Mouse (Mus musculus): ENCODE data around the gene Pglyrp2. TPM values are rescaled to one million over a fixed set of nuclear protein-coding genes. Genes with fewer than 3 reads are reported as not detected.
A peak's percentile ranks its signal among the peaks of the same experiment; 100 is the strongest.

Gene Pglyrp2
- polyA plus RNA-seq, 1 experiment from 2014 or later: not detected

- no peaks in the 10 kb centered on the region for H3K9me3 ChIP-seq (replicated peaks; ENCODE audit: control insufficient read depth, low read length)
- no peaks in the 10 kb centered on the region for H3K27me3 ChIP-seq (replicated peaks; ENCODE audit: control insufficient read depth, insufficient read depth, low read length)
- no peaks in the 10 kb centered on the region; the same call in 1 of the 2 replicates for H3K4me1 ChIP-seq (ENCODE audit: control insufficient read depth, insufficient read depth, low read length)
- H3K27ac ChIP-seq (ENCODE audit: low read depth, low read length): no peak overlapping the region
- H3K36me3 ChIP-seq (ENCODE audit: control insufficient read depth, insufficient read depth, low read length): no peaks in the 10 kb centered on the region
- ATAC-seq (no peak), DNase-seq (ENCODE audit: low spot score) (no peak)
- H3K4me2 ChIP-seq (ENCODE audit: low read length): no peak overlapping the region
- no peak overlapping the region for H3K4me3 ChIP-seq (ENCODE audit: low read depth, low read length)
- H3K9ac ChIP-seq (ENCODE audit: low read length): no peak overlapping the region
Measured at GRCm38 (mm10) chr17:32447195-32447594, 23.2 kb upstream of the Pglyrp2 start.

GRCm38 (mm10) chr17:32445016-32445415 is 21.0 kb upstream of the Pglyrp2 start:
- Histone ChIP-seq H3K36me3 (ENCODE audit: control insufficient read depth, insufficient read depth, low read length) (no peaks in the 10 kb centered on the region), H3K4me2 (ENCODE audit: low read length) (no peak overlapping the region), H3K27ac (ENCODE audit: low read depth, low read length) (no peak overlapping the region), H3K9me3 (replicated peaks; ENCODE audit: control insufficient read depth, low read length) (no peaks in the 10 kb centered on the region), H3K4me1 (ENCODE audit: control insufficient read depth, insufficient read depth, low read length) (no peaks in the 10 kb centered on the region), H3K27me3 (replicated peaks; ENCODE audit: control insufficient read depth, insufficient read depth, low read length) (no peaks in the 10 kb centered on the region), H3K4me3 (ENCODE audit: low read depth, low read length) (no peak overlapping the region), H3K9ac (ENCODE audit: low read length) (no peak overlapping the region)
- no peak for DNase-seq (ENCODE audit: low spot score)
- 81% methylated on average over 5 of the region's 5 CpGs for WGBS
- no peak for ATAC-seq

DNA sequence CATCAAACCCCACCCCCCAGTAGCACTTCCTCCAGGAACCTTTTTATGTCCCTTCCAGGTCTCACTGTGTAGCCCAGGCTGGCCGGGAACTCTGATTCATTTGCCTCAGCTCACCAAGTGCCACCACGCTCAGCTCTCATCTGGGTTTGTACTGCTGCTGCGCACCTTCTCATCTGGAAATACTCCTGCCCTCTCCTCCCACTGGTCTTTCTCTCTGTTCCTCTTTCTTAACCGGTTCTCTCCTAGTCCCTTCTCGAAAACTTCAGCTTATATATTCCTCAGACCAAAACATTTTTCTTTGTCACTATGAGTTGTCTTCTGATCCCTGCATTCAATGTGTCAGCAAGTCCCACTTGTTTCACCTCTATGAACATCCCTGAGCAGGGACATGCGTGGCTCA is 19.3 kb upstream of the Pglyrp2 start:
- H3K27me3 ChIP-seq (replicated peaks; ENCODE audit: control insufficient read depth, insufficient read depth, low read length): no peaks in the 10 kb centered on the region
- no peak overlapping the region for H3K27ac ChIP-seq (ENCODE audit: low read depth, low read length)
- DNase-seq (ENCODE audit: low spot score): no peak
- H3K36me3 ChIP-seq (ENCODE audit: control insufficient read depth, insufficient read depth, low read length): no peaks in the 10 kb centered on the region
- H3K4me2 ChIP-seq (ENCODE audit: low read length): no peak overlapping the region
- H3K4me3 ChIP-seq (ENCODE audit: low read depth, low read length): no peak overlapping the region
- no peaks in the 10 kb centered on the region for H3K9me3 ChIP-seq (replicated peaks; ENCODE audit: control insufficient read depth, low read length)
- H3K9ac ChIP-seq (ENCODE audit: low read length): no peak overlapping the region
- WGBS: 83% methylated on average over 6 of the region's 6 CpGs
- H3K4me1 ChIP-seq (ENCODE audit: control insufficient read depth, insufficient read depth, low read length): no peaks in the 10 kb centered on the region
- ATAC-seq: no peak

GRCm38 (mm10) chr17:32437106-32437505 is 13.1 kb upstream of the Pglyrp2 start:
- Histone ChIP-seq H3K36me3 (ENCODE audit: control insufficient read depth, insufficient read depth, low read length) (no peaks in the 10 kb centered on the region), H3K9me3 (replicated peaks; ENCODE audit: control insufficient read depth, low read length) (no peaks in the 10 kb centered on the region), H3K9ac (ENCODE audit: low read length) (no peak overlapping the region), H3K4me1 (ENCODE audit: control insufficient read depth, insufficient read depth, low read length) (no peaks in the 10 kb centered on the region), H3K4me3 (ENCODE audit: low read depth, low read length) (no peak overlapping the region), H3K4me2 (ENCODE audit: low read length) (no peak overlapping the region), H3K27me3 (replicated peaks; ENCODE audit: control insufficient read depth, insufficient read depth, low read length) (no peaks in the 10 kb centered on the region), H3K27ac (ENCODE audit: low read depth, low read length) (no peak overlapping the region)
- ATAC-seq (no peak), DNase-seq (ENCODE audit: low spot score) (no peak)
- WGBS: 94% methylated on average over 4 of the region's 4 CpGs

- ATAC-seq: no peak
- no peaks in the 10 kb centered on the region for H3K36me3 ChIP-seq (ENCODE audit: control insufficient read depth, insufficient read depth, low read length)
- H3K4me2 ChIP-seq (ENCODE audit: low read length): no peak overlapping the region
- DNase-seq (ENCODE audit: low spot score): no peak
- H3K27me3 ChIP-seq (replicated peaks; ENCODE audit: control insufficient read depth, insufficient read depth, low read length): no peaks in the 10 kb centered on the region
- no peaks in the 10 kb centered on the region for H3K4me1 ChIP-seq (ENCODE audit: control insufficient read depth, insufficient read depth, low read length)
- H3K9me3 ChIP-seq (replicated peaks; ENCODE audit: control insufficient read depth, low read length): no peaks in the 10 kb centered on the region
- no peak overlapping the region for H3K4me3 ChIP-seq (ENCODE audit: low read depth, low read length)
- 61% methylated on average over 5 of the region's 5 CpGs for WGBS
- H3K9ac ChIP-seq (ENCODE audit: low read length): no peak overlapping the region
- no peak overlapping the region for H3K27ac ChIP-seq (ENCODE audit: low read depth, low read length)
Measured at GRCm38 (mm10) chr17:32435151-32435550, 11.2 kb upstream of the Pglyrp2 start.

GRCm38 (mm10) chr17:32434324-32434723 is 10.4 kb upstream of the Pglyrp2 start:
- no peak overlapping the region for H3K9ac ChIP-seq (ENCODE audit: low read length)
- no peaks in the 10 kb centered on the region for H3K36me3 ChIP-seq (ENCODE audit: control insufficient read depth, insufficient read depth, low read length)
- H3K9me3 ChIP-seq (replicated peaks; ENCODE audit: control insufficient read depth, low read length): no peaks in the 10 kb centered on the region
- 80% methylated on average over 4 of the region's 4 CpGs for WGBS
- no peak overlapping the region for H3K4me3 ChIP-seq (ENCODE audit: low read depth, low read length)
- H3K27me3 ChIP-seq (replicated peaks; ENCODE audit: control insufficient read depth, insufficient read depth, low read length): no peaks in the 10 kb centered on the region
- ATAC-seq (no peak), DNase-seq (ENCODE audit: low spot score) (no peak)
- H3K4me2 ChIP-seq (ENCODE audit: low read length): no peak overlapping the region
- H3K27ac ChIP-seq (ENCODE audit: low read depth, low read length): no peak overlapping the region
- no peaks in the 10 kb centered on the region for H3K4me1 ChIP-seq (ENCODE audit: control insufficient read depth, insufficient read depth, low read length)

DNA sequence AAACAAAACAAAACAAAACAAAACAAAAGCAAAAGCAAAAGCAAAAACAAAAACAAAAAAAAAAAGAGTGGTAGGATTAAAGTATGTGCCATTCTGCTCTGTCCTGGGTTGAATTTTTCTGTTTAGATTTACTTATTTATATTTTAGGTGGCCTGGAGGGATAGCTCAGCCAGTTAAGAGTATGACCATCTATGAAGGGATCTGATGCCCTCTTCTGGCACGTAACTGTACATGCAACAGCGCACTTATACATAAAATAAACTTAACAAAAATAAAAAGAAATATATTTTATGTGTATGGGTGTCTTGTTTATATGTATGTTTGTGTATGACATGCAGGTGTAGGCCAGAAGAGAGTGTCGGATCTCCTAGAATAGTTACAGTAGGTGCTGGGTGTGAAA is 8.0 kb upstream of the Pglyrp2 start:
- ATAC-seq (no peak), DNase-seq (ENCODE audit: low spot score) (peak; percentile 60)
- WGBS: 53% methylated on average over 3 of the region's 3 CpGs
- H3K9ac ChIP-seq (ENCODE audit: low read length): no peak overlapping the region
- H3K27me3 ChIP-seq (replicated peaks; ENCODE audit: control insufficient read depth, insufficient read depth, low read length): no peaks in the 10 kb centered on the region
- H3K27ac ChIP-seq (ENCODE audit: low read depth, low read length): no peak overlapping the region
- no peak overlapping the region for H3K4me2 ChIP-seq (ENCODE audit: low read length)
- H3K9me3 ChIP-seq (replicated peaks; ENCODE audit: control insufficient read depth, low read length): no peaks in the 10 kb centered on the region
- no peaks in the 10 kb centered on the region for H3K36me3 ChIP-seq (ENCODE audit: control insufficient read depth, insufficient read depth, low read length)
- H3K4me1 ChIP-seq (ENCODE audit: control insufficient read depth, insufficient read depth, low read length): no peaks in the 10 kb centered on the region
- H3K4me3 ChIP-seq (ENCODE audit: low read depth, low read length): no peak overlapping the region

- Histone ChIP-seq H3K9ac (ENCODE audit: low read length) (no peak overlapping the region), H3K4me1 (ENCODE audit: control insufficient read depth, insufficient read depth, low read length) (no peaks in the 10 kb centered on the region), H3K4me2 (ENCODE audit: low read length) (no peak overlapping the region), H3K36me3 (ENCODE audit: control insufficient read depth, insufficient read depth, low read length) (no peaks in the 10 kb centered on the region), H3K9me3 (replicated peaks; ENCODE audit: control insufficient read depth, low read length) (no peaks in the 10 kb centered on the region), H3K27ac (ENCODE audit: low read depth, low read length) (no peak overlapping the region), H3K4me3 (ENCODE audit: low read depth, low read length) (no peak overlapping the region), H3K27me3 (replicated peaks; ENCODE audit: control insufficient read depth, insufficient read depth, low read length) (no peaks in the 10 kb centered on the region)
- ATAC-seq (no peak), DNase-seq (ENCODE audit: low spot score) (no peak)
Measured at GRCm38 (mm10) chr17:32426610-32427009, 2.6 kb upstream of the Pglyrp2 start.

GRCm38 (mm10) chr17:32420781-32421180 is 3.2 kb downstream of the Pglyrp2 start:
- WGBS: 87% methylated on average over 8 of the region's 8 CpGs
- Histone ChIP-seq H3K4me2 (ENCODE audit: low read length) (no peak overlapping the region), H3K9me3 (replicated peaks; ENCODE audit: control insufficient read depth, low read length) (no peaks in the 10 kb centered on the region), H3K4me3 (ENCODE audit: low read depth, low read length) (no peak overlapping the region), H3K27me3 (replicated peaks; ENCODE audit: control insufficient read depth, insufficient read depth, low read length) (peaks cover 1% of the 10 kb centered on the region; the same call in 1 of the 2 replicates), H3K36me3 (ENCODE audit: control insufficient read depth, insufficient read depth, low read length) (no peaks in the 10 kb centered on the region), H3K4me1 (ENCODE audit: control insufficient read depth, insufficient read depth, low read length) (no peaks in the 10 kb centered on the region), H3K9ac (ENCODE audit: low read length) (no peak overlapping the region), H3K27ac (ENCODE audit: low read depth, low read length) (no peak overlapping the region)
- ATAC-seq: no peak
- DNase-seq (ENCODE audit: low spot score): no peak
